Mouse (Mus musculus) embryonic facial prominence, embryonic 13.5 days (tissue): Measurements from ENCODE around the gene Mapk9. TPM values are rescaled to one million over a fixed set of nuclear protein-coding genes. Genes with fewer than 3 reads are reported as not detected.

Source experiments
- ATAC-seq: fragments of 200-750 bp; cut with Nextera tagmentation; 2 replicates; pipeline ENCODE4 v1.8.0; 2017; ENCODE audit warnings: low read depth; ENCODE audit not compliant: insufficient number of reproducible peaks, insufficient read depth, low FRiP score, low TSS enrichment
- H3K27ac ChIP-seq: fragments of 300-500 bp; sonication (generic); 2 replicates; pipeline ENCODE4 v1.5.1; 2015; ENCODE audit warnings: moderate library complexity, mild to moderate bottlenecking, inconsistent platforms
- H3K27me3 ChIP-seq: fragments of 300-500 bp; sonication (generic); 2 replicates; pipeline ENCODE4 v1.6.1; 2015; ENCODE audit warnings: mild to moderate bottlenecking, inconsistent platforms
- H3K36me3 ChIP-seq: fragments of 300-500 bp; sonication (generic); 2 replicates; pipeline ENCODE4 v1.6.1; 2015; ENCODE audit warnings: mild to moderate bottlenecking, inconsistent platforms
- H3K4me1 ChIP-seq: fragments of 300-500 bp; sonication (generic); 2 replicates; pipeline ENCODE4 v1.6.1; 2015; ENCODE audit warnings: inconsistent platforms
- H3K4me2 ChIP-seq: fragments of 300-500 bp; sonication (generic); 2 replicates; pipeline ENCODE4 v1.6.1; 2015; ENCODE audit warnings: moderate library complexity, mild to moderate bottlenecking, inconsistent platforms
- H3K4me3 ChIP-seq: fragments of 300-500 bp; sonication (generic); 2 replicates; pipeline ENCODE4 v1.5.1; 2015; ENCODE audit warnings: mild to moderate bottlenecking, inconsistent platforms
- H3K9ac ChIP-seq: fragments of 300-500 bp; sonication (generic); 2 replicates; pipeline ENCODE4 v1.6.1; 2015; ENCODE audit warnings: mild to moderate bottlenecking, inconsistent platforms
- H3K9me3 ChIP-seq: fragments of 300-500 bp; sonication (generic); 2 replicates; pipeline ENCODE4 v1.6.1; 2016; ENCODE audit warnings: inconsistent platforms
- WGBS: fragments of 180-500 bp; shearing (Covaris S2); methylation state at CpG from one replicate; pipeline ENCODE4 v1.1.7; 2015; ENCODE audit warnings: mixed read lengths; 5-methylcytosine and 5-hydroxymethylcytosine counted together
- polyA plus RNA-seq: library from polyadenylated mRNA; unstranded; fragments of >200 nt; fragmentation: Nextera tagmentation; extraction: Ambion mirVana; gene quantifications from 2 replicates; pipeline ENCODE4 v1.2.1, GENCODE M21; 2015

Gene Mapk9
- polyA plus RNA-seq, 1 experiment from 2014 or later = 28.8 TPM

- no peaks in the 10 kb centered on the region for H3K9me3 ChIP-seq
- H3K27me3 ChIP-seq = no peaks in the 10 kb centered on the region
- ATAC-seq = no peak
- H3K36me3 ChIP-seq = peaks cover 52% of the 10 kb centered on the region
- H3K4me2 ChIP-seq = no peak overlapping the region
- H3K27ac ChIP-seq = no peak overlapping the region
- H3K9ac ChIP-seq = no peak overlapping the region
- no peaks in the 10 kb centered on the region for H3K4me1 ChIP-seq
- H3K4me3 ChIP-seq = no peak overlapping the region
Observed at GRCm38 (mm10) chr11:49869762-49870161, 23.2 kb downstream of the Mapk9 start.

- Histone ChIP-seq H3K9me3 (no peaks in the 10 kb centered on the region), H3K4me3 (no peak overlapping the region), H3K36me3 (peaks cover 56% of the 10 kb centered on the region), H3K4me1 (no peaks in the 10 kb centered on the region), H3K27me3 (no peaks in the 10 kb centered on the region), H3K9ac (no peak overlapping the region), H3K27ac (no peak overlapping the region), H3K4me2 (no peak overlapping the region)
- 60% methylated on average over 6 of the region's 6 CpGs for WGBS
- ATAC-seq = no peak
Observed at GRCm38 (mm10) chr11:49871914-49872313, 25.4 kb downstream of the Mapk9 start.

- Histone ChIP-seq H3K27ac (no peak overlapping the region), H3K9ac (no peak overlapping the region), H3K4me2 (no peak overlapping the region), H3K4me3 (no peak overlapping the region), H3K4me1 (peaks cover 4% of the 10 kb centered on the region; the same call in 1 of the 2 replicates), H3K36me3 (peaks cover 55% of the 10 kb centered on the region), H3K27me3 (no peaks in the 10 kb centered on the region), H3K9me3 (no peaks in the 10 kb centered on the region)
- 89% methylated on average over 6 of the region's 6 CpGs for WGBS
- no peak for ATAC-seq
Observed at GRCm38 (mm10) chr11:49872779-49873178, 26.2 kb downstream of the Mapk9 start.

- no peak overlapping the region for H3K4me2 ChIP-seq
- H3K4me1 ChIP-seq = peaks cover 4% of the 10 kb centered on the region; the same call in 1 of the 2 replicates
- H3K27ac ChIP-seq = no peak overlapping the region
- H3K9me3 ChIP-seq = no peaks in the 10 kb centered on the region
- no peak overlapping the region for H3K9ac ChIP-seq
- H3K27me3 ChIP-seq = no peaks in the 10 kb centered on the region
- H3K36me3 ChIP-seq = peaks cover 56% of the 10 kb centered on the region
- 84% methylated on average over 8 of the region's 8 CpGs for WGBS
- ATAC-seq = no peak
- H3K4me3 ChIP-seq = no peak overlapping the region
Observed at GRCm38 (mm10) chr11:49876948-49877817, 30.6 kb downstream of the Mapk9 start.

- no peaks in the 10 kb centered on the region for H3K27me3 ChIP-seq
- no peak overlapping the region for H3K4me2 ChIP-seq
- ATAC-seq = no peak
- WGBS = 92% methylated on average over 3 of the region's 3 CpGs
- no peak overlapping the region for H3K9ac ChIP-seq
- peaks cover 4% of the 10 kb centered on the region; the same call in 1 of the 2 replicates for H3K4me1 ChIP-seq
- no peak overlapping the region for H3K27ac ChIP-seq
- H3K9me3 ChIP-seq = no peaks in the 10 kb centered on the region
- H3K36me3 ChIP-seq = peaks cover 52% of the 10 kb centered on the region
- no peak overlapping the region for H3K4me3 ChIP-seq
Observed at GRCm38 (mm10) chr11:49879950-49880642, 33.5 kb downstream of the Mapk9 start.

- 84% methylated on average over 3 of the region's 3 CpGs for WGBS
- no peak overlapping the region for H3K4me3 ChIP-seq
- H3K4me1 ChIP-seq = no peaks in the 10 kb centered on the region
- peaks cover 51% of the 10 kb centered on the region for H3K36me3 ChIP-seq
- no peak overlapping the region for H3K4me2 ChIP-seq
- no peaks in the 10 kb centered on the region for H3K9me3 ChIP-seq
- no peak overlapping the region for H3K27ac ChIP-seq
- no peak overlapping the region for H3K9ac ChIP-seq
- ATAC-seq = no peak
- no peaks in the 10 kb centered on the region for H3K27me3 ChIP-seq
Observed at GRCm38 (mm10) chr11:49883394-49883793, 36.8 kb downstream of the Mapk9 start.

- H3K9ac ChIP-seq = no peak overlapping the region
- peaks cover 31% of the 10 kb centered on the region for H3K36me3 ChIP-seq
- H3K27me3 ChIP-seq = no peaks in the 10 kb centered on the region
- H3K9me3 ChIP-seq = no peaks in the 10 kb centered on the region
- WGBS = 77% methylated on average over 5 of the region's 5 CpGs
- ATAC-seq = no peak
- H3K4me2 ChIP-seq = no peak overlapping the region
- H3K4me3 ChIP-seq = no peak overlapping the region
- no peaks in the 10 kb centered on the region for H3K4me1 ChIP-seq
- H3K27ac ChIP-seq = no peak overlapping the region
Observed at GRCm38 (mm10) chr11:49888469-49888868, 41.9 kb downstream of the Mapk9 start.

GRCm38 (mm10) chr11:49891993-49892392 lies 45.4 kb downstream of the Mapk9 start:
- no peak overlapping the region for H3K4me2 ChIP-seq
- H3K9ac ChIP-seq = no peak overlapping the region
- no peak overlapping the region for H3K27ac ChIP-seq
- no peak overlapping the region for H3K4me3 ChIP-seq
- H3K4me1 ChIP-seq = peaks cover 4% of the 10 kb centered on the region; the same call in 1 of the 2 replicates
- H3K27me3 ChIP-seq = no peaks in the 10 kb centered on the region
- no peaks in the 10 kb centered on the region for H3K9me3 ChIP-seq
- peaks cover 13% of the 10 kb centered on the region for H3K36me3 ChIP-seq
- ATAC-seq = no peak
- 89% methylated on average over 5 of the region's 5 CpGs for WGBS

GRCm38 (mm10) chr11:49893806-49894205 lies 47.3 kb downstream of the Mapk9 start:
- Histone ChIP-seq H3K36me3 (peaks cover 6% of the 10 kb centered on the region), H3K4me2 (no peak overlapping the region), H3K27ac (no peak overlapping the region), H3K9ac (no peak overlapping the region), H3K27me3 (0 out of 2 replicates have a peak, but pooled peaks cover 4% of the 10 kb centered on the region), H3K4me3 (no peak overlapping the region), H3K4me1 (peaks cover 4% of the 10 kb centered on the region; the same call in 1 of the 2 replicates), H3K9me3 (peaks cover 3% of the 10 kb centered on the region; the same call in 1 of the 2 replicates)
- WGBS = 67% methylated on average over 11 of the region's 11 CpGs
- no peak for ATAC-seq

- Histone ChIP-seq H3K36me3 (no peaks in the 10 kb centered on the region), H3K4me1 (peaks cover 4% of the 10 kb centered on the region; the same call in 1 of the 2 replicates), H3K9ac (no peak overlapping the region), H3K27ac (no peak overlapping the region), H3K4me3 (no peak overlapping the region), H3K4me2 (no peak overlapping the region), H3K9me3 (peaks cover 3% of the 10 kb centered on the region; the same call in 1 of the 2 replicates), H3K27me3 (peaks cover 26% of the 10 kb centered on the region)
- no peak for ATAC-seq
- WGBS = 51% methylated on average over 6 of the region's 6 CpGs
Observed at GRCm38 (mm10) chr11:49895966-49896590, 49.5 kb downstream of the Mapk9 start.

- Histone ChIP-seq H3K9me3 (peaks cover 3% of the 10 kb centered on the region; the same call in 1 of the 2 replicates), H3K9ac (no peak overlapping the region), H3K27me3 (peaks cover 51% of the 10 kb centered on the region), H3K36me3 (no peaks in the 10 kb centered on the region), H3K27ac (no peak overlapping the region), H3K4me3 (no peak overlapping the region), H3K4me1 (0 out of 2 replicates have a peak, but pooled peaks cover 6% of the 10 kb centered on the region), H3K4me2 (no peak overlapping the region)
- ATAC-seq = no peak
- 75% methylated on average over 6 of the region's 6 CpGs for WGBS
Observed at GRCm38 (mm10) chr11:49900043-49900442, 53.5 kb downstream of the Mapk9 start.
